ENCODE assay signal across 24 mouse cellular contexts in the genomic region with DNA sequence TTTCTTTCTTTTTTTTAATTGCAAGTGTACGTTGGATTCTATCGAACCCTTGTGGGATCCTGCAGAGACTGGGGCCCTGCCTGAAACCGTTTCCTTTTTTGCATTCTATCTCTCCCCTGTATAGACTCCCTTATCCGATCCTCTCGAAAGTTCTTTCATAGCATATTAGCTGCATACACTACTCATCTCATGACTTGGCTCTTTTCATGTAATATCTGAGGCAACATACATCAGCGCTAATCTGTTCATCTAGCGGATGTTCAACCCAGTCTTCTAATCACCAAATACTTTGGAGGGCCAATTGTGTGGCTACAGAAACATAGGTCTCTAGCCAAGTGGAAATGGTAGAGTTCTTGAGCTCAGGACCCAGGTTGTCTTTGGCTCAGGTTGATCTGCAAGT. TPM values are rescaled to one million over a fixed set of nuclear protein-coding genes. Genes with fewer than 3 reads are reported as not detected.
A peak's percentile ranks its signal among the peaks of the same experiment; 100 is the strongest.
DNase-seq lines count a peak whose midpoint lies in the region; ATAC-seq and TF ChIP-seq lines count a peak whose summit lies in the region.
"Had no signal": no experiment of that assay in that cellular context is flagged by ENCODE, and none has a peak within 500 bp of the region (broad histone marks: within the 10 kb centered on the region; RNA-seq: fewer than 3 reads in every experiment).

No protein-coding gene starts in this region.

- no peak overlapping the region for H3K27ac ChIP-seq in liver, embryonic 12.5 days
- no peak overlapping the region for H3K27ac ChIP-seq in liver, embryonic 11.5 days (ENCODE audit: low read depth, low read length)
- H3K27ac ChIP-seq in MEL (ENCODE audit: control insufficient read depth, low read depth, low read length): peak overlapping the region; percentile 98
- H3K27ac ChIP-seq in kidney, embryonic 14.5 days (ENCODE audit: low read depth, low read length): no peak overlapping the region
- H3K27ac ChIP-seq: forebrain, embryonic 10.5 days; forebrain, embryonic 13.5 days; heart, embryonic 13.5 days; hindbrain, embryonic 14.5 days; hindbrain, postnatal 0 days had no signal

- WGBS in liver, embryonic 12.5 days (ENCODE audit: insufficient replicate concordance): 66% methylated on average over 7 of the region's 7 CpGs
- 86% methylated on average over 7 of the region's 7 CpGs for WGBS in liver, embryonic 11.5 days
- 92% methylated on average over 7 of the region's 7 CpGs for WGBS in kidney, embryonic 14.5 days

- no peak overlapping the region for H3K4me2 ChIP-seq in liver, embryonic 12.5 days
- no peak overlapping the region for H3K4me2 ChIP-seq in liver, embryonic 11.5 days
- H3K4me2 ChIP-seq in kidney, embryonic 14.5 days (replicated peaks; ENCODE audit: low read depth, low read length): no peak overlapping the region
- H3K4me2 ChIP-seq: forebrain, embryonic 13.5 days; heart, embryonic 13.5 days; hindbrain, embryonic 14.5 days had no signal

- no peaks in the 10 kb centered on the region for H3K79me2 ChIP-seq in MEL (ENCODE audit: control insufficient read depth, insufficient read depth, low read length, poor library complexity)

- H3K4me3 ChIP-seq in liver, embryonic 12.5 days: no peak overlapping the region
- no peak overlapping the region for H3K4me3 ChIP-seq in liver, embryonic 11.5 days (ENCODE audit: low read depth, low read length)
- no peak overlapping the region for H3K4me3 ChIP-seq in MEL (ENCODE audit: control insufficient read depth in 1 of 2, insufficient read depth in 1 of 2, low read depth in 2 of 2, low read length in 2 of 2)
- no peak overlapping the region for H3K4me3 ChIP-seq in kidney, embryonic 14.5 days (ENCODE audit: low read length)
- H3K4me3 ChIP-seq: forebrain, embryonic 10.5 days; forebrain, embryonic 13.5 days; heart, embryonic 13.5 days had no signal

- TF ChIP-seq POLR2A in MEL (IDR thresholded peaks at IDR 0.05; ENCODE audit: control insufficient read depth in 1 of 2, insufficient read depth in 1 of 2, low read depth in 1 of 2, low read length in 2 of 2, poor library complexity in 1 of 2): 0 out of 4 replicates have a peak, but pooled peaks of 1 of the 2 experiments have one; percentile 21

- peak; percentile 84 to 87 for TF ChIP-seq EP300 in MEL (IDR thresholded peaks at IDR 0.05; ENCODE audit: low read depth in 1 of 2, low read length in 2 of 2)

- no peaks in the 10 kb centered on the region for H3K27me3 ChIP-seq in liver, embryonic 12.5 days (replicated peaks)
- H3K27me3 ChIP-seq in liver, embryonic 11.5 days (replicated peaks; ENCODE audit: control insufficient read depth, insufficient read depth, low read length): no peaks in the 10 kb centered on the region
- no peaks in the 10 kb centered on the region for H3K27me3 ChIP-seq in MEL (ENCODE audit: control insufficient read depth in 1 of 2, insufficient read depth in 2 of 2, low read length in 2 of 2)
- no peaks in the 10 kb centered on the region for H3K27me3 ChIP-seq in kidney, embryonic 14.5 days (ENCODE audit: control insufficient read depth, insufficient read depth, low read length)
- H3K27me3 ChIP-seq: forebrain, embryonic 13.5 days; heart, embryonic 13.5 days; Patski had no signal

- DNase-seq in liver, embryonic 11.5 days (ENCODE audit: low spot score): no peak
- peak; percentile 10 for DNase-seq in 416B (ENCODE audit: low read depth)
- DNase-seq in MEL (ENCODE audit: low read depth, low spot score): peak; percentile 77
- no peak for DNase-seq in lung, postnatal 14 days
- DNase-seq: adrenal gland, postnatal 10 days; adrenal gland, postnatal 36 days; cerebellum, adult 18-20 months; cerebellum, adult 9-10 months; cerebellum, postnatal 14 days; gastrocnemius, postnatal 14 days; heart, adult 18-20 months; heart, postnatal 14 days; heart, postnatal 4 days had no signal

- ATAC-seq in liver, embryonic 12.5 days: peak; percentile 49
- no peak for ATAC-seq in liver, embryonic 11.5 days (replicated peaks; ENCODE audit: low FRiP score)
- 0 out of 2 replicates have a peak, but pooled peaks have one; percentile 23 for ATAC-seq in megakaryocyte progenitor cell, adult 5-6 weeks (replicated peaks; ENCODE audit: poor library complexity)
- no peak for ATAC-seq in kidney, embryonic 14.5 days (ENCODE audit: low FRiP score, low TSS enrichment)
- ATAC-seq: CD4-positive, CD25-positive, alpha-beta regulatory T cell, adult 4 months; forebrain, embryonic 13.5 days; forebrain, embryonic 16.5 days; hindbrain, postnatal 0 days; Patski had no signal

- no peaks in the 10 kb centered on the region for H3K36me3 ChIP-seq in liver, embryonic 12.5 days
- H3K36me3 ChIP-seq in liver, embryonic 11.5 days (ENCODE audit: control insufficient read depth, insufficient read depth, low read length): no peaks in the 10 kb centered on the region
- peaks cover 0 to 40% of the 10 kb centered on the region in 2 experiments; a peak in 2 of 4 replicates for H3K36me3 ChIP-seq in MEL (ENCODE audit: control insufficient read depth in 1 of 2, insufficient read depth in 2 of 2, low read length in 2 of 2)
- H3K36me3 ChIP-seq in kidney, embryonic 14.5 days (ENCODE audit: control insufficient read depth, insufficient read depth, low read length): no peaks in the 10 kb centered on the region
- H3K36me3 ChIP-seq: forebrain, embryonic 10.5 days; heart, embryonic 13.5 days had no signal

- no peaks in the 10 kb centered on the region for H3K9me3 ChIP-seq in liver, embryonic 12.5 days (replicated peaks)
- no peaks in the 10 kb centered on the region for H3K9me3 ChIP-seq in liver, embryonic 11.5 days (ENCODE audit: control insufficient read depth, low read length)
- H3K9me3 ChIP-seq in MEL (replicated peaks; ENCODE audit: insufficient read depth, low read length): no peaks in the 10 kb centered on the region
- H3K9me3 ChIP-seq in kidney, embryonic 14.5 days (ENCODE audit: control insufficient read depth, low read length): no peaks in the 10 kb centered on the region
- H3K9me3 ChIP-seq: forebrain, embryonic 10.5 days; forebrain, embryonic 13.5 days; heart, embryonic 13.5 days had no signal

- H3K9ac ChIP-seq in liver, embryonic 12.5 days: no peak overlapping the region
- no peak overlapping the region for H3K9ac ChIP-seq in liver, embryonic 11.5 days (ENCODE audit: low read depth, low read length)
- no peak overlapping the region; the same call in 1 of the 2 replicates for H3K9ac ChIP-seq in MEL (ENCODE audit: control insufficient read depth, low read depth, low read length, poor library complexity, severe bottlenecking)
- H3K9ac ChIP-seq in kidney, embryonic 14.5 days (ENCODE audit: low read depth, low read length): no peak overlapping the region
- H3K9ac ChIP-seq: forebrain, embryonic 13.5 days; heart, embryonic 13.5 days; hindbrain, embryonic 14.5 days had no signal

- TF ChIP-seq RAD21 in MEL (IDR thresholded peaks at IDR 0.05; ENCODE audit: low read depth, low read length): no peak

- TF ChIP-seq CTCF in MEL (IDR thresholded peaks at IDR 0.05 in 2 of 3, conservative IDR thresholded peaks at IDR 0.05 in 1 of 3; ENCODE audit: control insufficient read depth in 1 of 3, insufficient read depth in 1 of 3, low read depth in 2 of 3, low read length in 3 of 3, poor library complexity in 1 of 3, severe bottlenecking in 1 of 3): no peak

- H3K4me1 ChIP-seq in liver, embryonic 12.5 days: peaks cover 24% of the 10 kb centered on the region
- H3K4me1 ChIP-seq in liver, embryonic 11.5 days (replicated peaks; ENCODE audit: control insufficient read depth, insufficient read depth, low read length): no peaks in the 10 kb centered on the region
- peaks cover 29 to 30% of the 10 kb centered on the region in 2 experiments for H3K4me1 ChIP-seq in MEL (ENCODE audit: control insufficient read depth in 1 of 2, insufficient read depth in 2 of 2, low read length in 2 of 2)
- no peaks in the 10 kb centered on the region for H3K4me1 ChIP-seq in kidney, embryonic 14.5 days (ENCODE audit: control insufficient read depth, insufficient read depth, low read length)
- H3K4me1 ChIP-seq: forebrain, embryonic 10.5 days; forebrain, embryonic 13.5 days; heart, embryonic 13.5 days had no signal

TF ChIP-seq in MEL, 35 proteins besides CTCF, POLR2A, EP300 and RAD21 (continues in another document):
- TF ChIP-seq SIN3A (IDR thresholded peaks at IDR 0.05; ENCODE audit: low read length) (peak; percentile 85), UBTF (IDR thresholded peaks at IDR 0.05; ENCODE audit: borderline replicate concordance, insufficient read depth, low read depth, low read length) (no peak), CHD1 (IDR thresholded peaks at IDR 0.05; ENCODE audit: low read depth, low read length) (no peak), MEF2A (IDR thresholded peaks at IDR 0.05; ENCODE audit: extremely low read depth, insufficient replicate concordance, low read depth, low read length, poor library complexity, severe bottlenecking) (no peak), NELFE (IDR thresholded peaks at IDR 0.05; ENCODE audit: low read depth, low read length) (no peak), MAFK (IDR thresholded peaks at IDR 0.05; ENCODE audit: borderline replicate concordance, low read depth, low read length) (peak; percentile 38; the same call in 1 of the 2 replicates), GABPA (IDR thresholded peaks at IDR 0.05; ENCODE audit: low read depth, low read length) (peak; percentile 82), MAZ (IDR thresholded peaks at IDR 0.05; ENCODE audit: low read depth, low read length) (no peak), MAX (IDR thresholded peaks at IDR 0.05; ENCODE audit: low read length) (no peak), NRF1 (IDR thresholded peaks at IDR 0.05; ENCODE audit: insufficient read depth, low read depth, low read length, poor library complexity, severe bottlenecking) (no peak), KAT2A (conservative IDR thresholded peaks at IDR 0.05; ENCODE audit: low read depth, low read length) (no peak; the same call in 1 of the 2 replicates), BHLHE40 (IDR thresholded peaks at IDR 0.05; ENCODE audit: borderline replicate concordance, low read depth, low read length) (no peak), TAL1 (IDR thresholded peaks at IDR 0.05; ENCODE audit: low read length) (no peak), GATA1 (IDR thresholded peaks at IDR 0.05; ENCODE audit: low read depth, low read length) (peak; percentile 94), USF1 (IDR thresholded peaks at IDR 0.05; ENCODE audit: low read depth, low read length) (no peak), POLR2AphosphoS2 (IDR thresholded peaks at IDR 0.05; ENCODE audit: low read length) (peak; percentile 73; the same call in 1 of the 2 replicates)

RNA-seq across cellular contexts. Expression of gene Tasp1, which starts 17.6 kb away (rescaled TPM):
- 20.6 and 20.8 TPM in 2 replicates for polyA plus RNA-seq in liver, embryonic 12.5 days (2016; fragmentation: Nextera tagmentation; extraction: Ambion mirVana)
- 26.3 and 29.5 TPM in 2 replicates for polyA plus RNA-seq in liver, embryonic 11.5 days (2014; fragmentation: Nextera tagmentation; extraction: Ambion mirVana)
- 31.1 and 31.5 TPM in 2 replicates for total RNA-seq in MEL (2012; rRNA removed)
- polyA plus RNA-seq in MEL (2012; ENCODE audit: insufficient read depth in 1 of 2, insufficient read length in 2 of 2, low read depth in 1 of 2, low replicate concordance in 2 of 2, missing spikeins in 1 of 2): 10 to 100 TPM in 1 of 2 experiments, not detected in 1; 17.0 TPM
- total RNA-seq in megakaryocyte progenitor cell, adult 5-6 weeks (2015): 18.0 and 19.6 TPM in 2 replicates
- total RNA-seq in megakaryocyte progenitor cell, adult 5-6 weeks (2017): 22.2 and 29.6 TPM in 2 replicates
- 23.5 and 24.4 TPM in 2 replicates for polyA plus RNA-seq in kidney, embryonic 14.5 days (2014; fragmentation: Nextera tagmentation; extraction: Ambion mirVana)

Comparison
In these comparisons a context has a peak if more than half of its experiments do, and no peak if none do; other contexts are left out.
1. ATAC-seq: peak in liver, embryonic 12.5 days (single experiment) and megakaryocyte progenitor cell, adult 5-6 weeks (single experiment); none in liver, embryonic 11.5 days (single experiment) and kidney, embryonic 14.5 days (single experiment).
2. DNase-seq: peak in 416B (single experiment) and MEL (single experiment); none in liver, embryonic 11.5 days (single experiment) and lung, postnatal 14 days (single experiment).